Mouse (Mus musculus) hindbrain, postnatal 0 days (tissue): ENCODE results near the gene Cdh4. TPM values are rescaled to one million over a fixed set of nuclear protein-coding genes. Genes with fewer than 3 reads are reported as not detected.
A peak's percentile ranks its signal among the peaks of the same experiment; 100 is the strongest.

Experiments used
- ATAC-seq: fragments of 200-750 bp; cut with Nextera tagmentation; 2 replicates; pipeline ENCODE4 v1.8.0; 2017; ENCODE audit warnings: mild to moderate bottlenecking, moderate TSS enrichment, moderate library complexity
- DNase-seq: peaks from one replicate; pipeline ENCODE4 v3.0.0-alpha.2; 2015; ENCODE audit warnings: low spot score
- H3K27ac ChIP-seq: fragments of 300-500 bp; sonication (generic); 2 replicates; pipeline ENCODE4 v1.5.1; 2014; ENCODE audit warnings: mild to moderate bottlenecking
- H3K27me3 ChIP-seq: fragments of 300-500 bp; sonication (generic); 2 replicates; pipeline ENCODE4 v1.6.1; 2014; ENCODE audit warnings: low read length, mixed read lengths; ENCODE audit not compliant: insufficient read depth
- H3K36me3 ChIP-seq: fragments of 300-500 bp; sonication (generic); 2 replicates; pipeline ENCODE4 v1.6.1; 2014; ENCODE audit warnings: low read length, mixed read lengths; ENCODE audit not compliant: insufficient read depth
- H3K4me1 ChIP-seq: fragments of 300-500 bp; sonication (generic); 2 replicates; pipeline ENCODE4 v1.6.1; 2014; ENCODE audit warnings: antibody characterized with exemption, low read length, mixed read lengths; ENCODE audit not compliant: insufficient read depth
- H3K4me2 ChIP-seq: fragments of 300-500 bp; sonication (generic); 2 replicates; pipeline ENCODE4 v1.6.1; 2014; ENCODE audit warnings: low read depth, mild to moderate bottlenecking, low read length, moderate library complexity, mixed read lengths
- H3K4me3 ChIP-seq: fragments of 300-500 bp; sonication (generic); 2 replicates; pipeline ENCODE4 v1.5.1; 2014; ENCODE audit warnings: low read length
- H3K9ac ChIP-seq: fragments of 300-500 bp; sonication (generic); replicated peaks from 2 replicates; pipeline ENCODE4 v1.6.1; 2014; ENCODE audit warnings: mild to moderate bottlenecking, low read length, moderate library complexity, mixed read lengths
- H3K9me3 ChIP-seq: fragments of 300-500 bp; sonication (generic); 2 replicates; pipeline ENCODE4 v1.6.1; 2016; ENCODE audit warnings: low read length, mixed read lengths
- CTCF ChIP-seq: IDR thresholded peaks from 2 replicates; pipeline ENCODE4 v1.5.1; 2016; ENCODE audit warnings: antibody characterized with exemption, control low read depth, low read depth
- WGBS: fragments of 180-500 bp; shearing (Covaris S2); extraction: QIAGEN DNeasy Blood & Tissue Kit; methylation state at CpG from one replicate; pipeline ENCODE4 v1.1.7; 2014; 5-methylcytosine and 5-hydroxymethylcytosine counted together
- polyA plus RNA-seq: library from polyadenylated mRNA; unstranded; fragments of >200 nt; fragmentation: Nextera tagmentation; extraction: Ambion mirVana; gene quantifications from 2 replicates; pipeline ENCODE4 v1.2.1, GENCODE M21; 2015
- total RNA-seq: library from RNA; depleted of rRNA; stranded (reverse); fragments of >200 nt; gene quantifications from 2 replicates; pipeline ENCODE4 v1.2.3, GENCODE M21; 2014

Gene Cdh4
- total and polyA plus RNA-seq, 2 experiments from 2014 or later = 42.1 to 66.8 TPM

DNA sequence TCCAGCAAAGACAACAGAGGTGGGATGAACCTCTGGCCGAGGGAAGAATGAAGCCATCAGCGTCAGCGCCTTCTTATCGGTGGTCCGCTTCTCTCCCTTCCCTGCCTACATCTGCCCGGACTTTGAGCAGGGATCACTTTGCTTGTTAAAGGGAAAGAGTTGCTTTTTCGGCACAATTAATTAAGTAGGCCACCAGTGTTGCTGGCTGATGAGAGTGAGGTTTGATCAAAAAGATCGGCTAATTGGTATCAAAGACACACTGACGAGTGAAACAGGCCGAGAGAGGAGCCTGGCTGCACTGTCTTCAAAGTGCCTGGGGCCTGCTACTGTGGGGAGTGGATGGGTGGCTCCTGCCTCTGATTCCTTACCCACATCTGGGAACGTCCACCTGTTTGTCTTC, 49.7 kb downstream of the Cdh4 start:
- Histone ChIP-seq H3K4me3 (no peak overlapping the region), H3K4me2 (no peak overlapping the region), H3K27ac (no peak overlapping the region), H3K9me3 (no peaks in the 10 kb centered on the region), H3K4me1 (0 out of 2 replicates have a peak, but pooled peaks cover 3% of the 10 kb centered on the region), H3K27me3 (no peaks in the 10 kb centered on the region), H3K36me3 (no peaks in the 10 kb centered on the region), H3K9ac (no peak overlapping the region)
- TF ChIP-seq CTCF = no peak
- no peak for DNase-seq
- ATAC-seq = no peak
- WGBS = 42% methylated on average over 11 of the region's 11 CpGs

DNA sequence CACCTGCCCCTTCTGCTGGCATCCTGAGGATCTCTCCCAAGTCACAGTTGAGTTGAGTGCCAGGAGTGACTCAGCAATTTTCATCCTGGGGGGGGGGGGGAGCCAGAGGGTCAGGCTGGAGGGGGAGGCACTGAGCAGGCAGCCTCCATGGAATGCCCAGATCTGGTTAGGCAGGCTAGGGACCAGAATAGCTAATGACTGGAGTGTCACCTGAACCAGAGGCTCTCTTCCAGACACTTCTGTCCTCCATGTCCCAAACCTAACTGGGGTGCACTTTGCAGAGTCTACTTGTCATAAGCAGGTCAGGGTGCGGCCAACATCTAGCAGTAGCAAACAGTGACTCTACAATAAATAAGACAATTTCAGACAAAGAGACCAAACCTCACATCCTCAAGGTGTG, 52.0 kb downstream of the Cdh4 start:
- WGBS = 91% methylated on average over 1 of the region's 1 CpGs
- ATAC-seq (no peak), DNase-seq (no peak)
- H3K4me2 ChIP-seq = no peak overlapping the region
- no peaks in the 10 kb centered on the region for H3K9me3 ChIP-seq
- no peak for TF ChIP-seq CTCF
- 0 out of 2 replicates have a peak, but pooled peaks cover 9% of the 10 kb centered on the region for H3K4me1 ChIP-seq
- H3K9ac ChIP-seq = no peak overlapping the region
- no peaks in the 10 kb centered on the region for H3K27me3 ChIP-seq
- no peaks in the 10 kb centered on the region for H3K36me3 ChIP-seq
- no peak overlapping the region for H3K27ac ChIP-seq
- no peak overlapping the region for H3K4me3 ChIP-seq

DNA sequence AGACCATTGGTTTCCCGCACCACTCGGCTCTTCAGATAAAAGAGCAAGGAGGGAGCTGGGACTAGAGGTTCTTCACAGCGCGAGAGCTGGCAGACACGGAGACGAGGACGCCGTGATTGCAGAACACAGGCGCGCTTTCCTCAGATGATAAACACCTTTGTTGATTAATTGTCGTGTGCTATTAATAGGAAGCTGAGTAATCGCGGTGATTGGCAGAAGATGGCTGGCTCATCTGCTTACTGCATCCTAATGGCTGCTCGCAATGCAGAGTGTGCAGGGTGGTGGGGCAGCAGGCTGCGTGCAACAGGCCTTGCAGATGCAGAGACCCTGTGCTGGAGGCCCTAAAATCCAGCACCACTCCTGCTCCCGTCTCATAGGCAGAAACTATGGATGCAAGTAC, 68.2 kb downstream of the Cdh4 start:
- no peaks in the 10 kb centered on the region for H3K4me1 ChIP-seq
- DNase-seq (no peak), ATAC-seq (no peak)
- no peaks in the 10 kb centered on the region for H3K36me3 ChIP-seq
- no peak overlapping the region for H3K27ac ChIP-seq
- H3K9me3 ChIP-seq = no peaks in the 10 kb centered on the region
- WGBS = 72% methylated on average over 16 of the region's 16 CpGs
- H3K4me2 ChIP-seq = no peak overlapping the region
- no peak overlapping the region for H3K4me3 ChIP-seq
- no peak for TF ChIP-seq CTCF
- H3K27me3 ChIP-seq = no peaks in the 10 kb centered on the region
- no peak overlapping the region for H3K9ac ChIP-seq

DNA sequence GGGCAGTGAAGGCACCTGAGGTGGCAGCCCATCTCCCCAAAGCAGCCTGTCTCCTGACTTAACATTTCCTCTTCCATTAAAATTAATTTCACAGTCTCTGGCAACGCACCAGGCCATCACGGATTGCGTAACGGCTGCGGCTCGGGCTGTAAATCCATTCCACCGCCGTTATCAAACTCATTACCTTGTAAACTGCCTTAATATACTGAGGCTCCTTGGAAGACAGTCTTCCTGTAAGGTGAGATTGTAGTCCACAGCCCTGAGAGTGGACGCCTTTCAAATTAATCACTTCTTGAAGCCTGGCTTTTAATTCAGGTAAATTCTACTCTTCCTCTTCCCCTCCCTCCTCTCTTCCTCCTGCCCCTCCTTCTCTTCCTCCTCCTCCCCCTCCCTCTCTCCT, 74.3 kb downstream of the Cdh4 start:
- peaks cover 6% of the 10 kb centered on the region; the same call in 1 of the 2 replicates for H3K4me1 ChIP-seq
- WGBS = 82% methylated on average over 9 of the region's 9 CpGs
- H3K4me2 ChIP-seq = no peak overlapping the region
- H3K36me3 ChIP-seq = no peaks in the 10 kb centered on the region
- 0 out of 2 replicates have a peak, but pooled peaks cover 3% of the 10 kb centered on the region for H3K27me3 ChIP-seq
- no peak overlapping the region for H3K4me3 ChIP-seq
- H3K9me3 ChIP-seq = no peaks in the 10 kb centered on the region
- ATAC-seq = no peak
- no peak for DNase-seq
- H3K27ac ChIP-seq = no peak overlapping the region
- TF ChIP-seq CTCF = no peak
- no peak overlapping the region for H3K9ac ChIP-seq

DNA sequence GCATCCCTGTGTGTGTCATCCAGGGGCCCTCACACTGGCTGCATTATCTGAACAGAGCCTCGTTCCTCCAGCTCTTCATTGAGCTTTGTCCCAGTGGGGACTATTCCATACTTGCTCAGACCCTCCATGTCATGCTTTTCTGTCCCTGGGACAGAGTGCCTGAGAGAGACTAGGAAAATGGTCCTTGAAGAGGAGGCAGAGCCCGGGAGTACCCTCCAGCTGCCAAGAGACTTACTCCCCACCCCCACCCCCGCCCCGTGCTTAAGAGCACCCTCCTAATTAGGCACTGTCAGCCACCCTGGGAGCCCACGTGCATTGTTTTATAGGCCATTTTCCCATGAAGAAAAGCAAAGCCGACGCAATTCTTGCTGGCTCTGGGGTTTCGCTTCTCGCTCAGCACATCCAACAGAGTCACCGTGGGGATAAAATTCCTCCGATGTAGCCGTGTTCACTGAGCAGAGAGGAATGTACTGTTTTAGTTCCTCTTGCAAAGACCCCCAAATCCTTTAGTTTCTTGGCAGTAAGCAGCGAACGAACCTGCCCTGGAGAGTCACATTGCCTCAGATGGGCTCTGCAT, 76.3 kb downstream of the Cdh4 start:
- Histone ChIP-seq H3K27me3 (0 out of 2 replicates have a peak, but pooled peaks cover 3% of the 10 kb centered on the region), H3K4me1 (peaks cover 11% of the 10 kb centered on the region; the same call in 1 of the 2 replicates), H3K27ac (no peak overlapping the region), H3K9me3 (no peaks in the 10 kb centered on the region), H3K4me3 (no peak overlapping the region), H3K36me3 (no peaks in the 10 kb centered on the region), H3K4me2 (peak overlapping the region; percentile 37; the same call in 1 of the 2 replicates), H3K9ac (no peak overlapping the region)
- TF ChIP-seq CTCF = no peak
- 16% methylated on average over 14 of the region's 14 CpGs for WGBS
- DNase-seq (no peak), ATAC-seq (0 out of 2 replicates have a peak, but pooled peaks have one; percentile 9)

DNA sequence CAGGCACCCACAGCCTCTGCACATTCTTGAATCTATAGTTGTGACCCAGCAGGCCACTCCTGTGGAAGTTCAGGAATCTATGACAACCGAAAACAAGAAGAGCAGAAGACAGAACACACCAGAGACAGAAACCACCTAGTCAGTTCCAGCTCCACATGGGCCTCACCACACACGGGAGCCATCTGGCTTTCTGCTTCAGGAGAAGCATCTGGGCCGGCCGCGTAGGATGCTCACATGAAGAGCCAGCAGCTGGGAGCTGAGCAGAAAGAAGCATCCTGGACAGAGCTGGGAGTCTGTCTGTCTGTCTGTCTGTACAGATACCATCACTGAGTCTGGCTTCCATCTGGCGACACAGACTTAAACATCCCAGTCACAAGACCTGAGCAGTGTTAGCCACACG, 76.9 kb downstream of the Cdh4 start:
- H3K27ac ChIP-seq = no peak overlapping the region
- H3K9me3 ChIP-seq = no peaks in the 10 kb centered on the region
- H3K36me3 ChIP-seq = no peaks in the 10 kb centered on the region
- no peak overlapping the region for H3K4me2 ChIP-seq
- H3K27me3 ChIP-seq = 0 out of 2 replicates have a peak, but pooled peaks cover 3% of the 10 kb centered on the region
- 71% methylated on average over 7 of the region's 7 CpGs for WGBS
- H3K4me1 ChIP-seq = peaks cover 11% of the 10 kb centered on the region; the same call in 1 of the 2 replicates
- H3K4me3 ChIP-seq = no peak overlapping the region
- TF ChIP-seq CTCF = no peak
- DNase-seq (no peak), ATAC-seq (no peak)
- no peak overlapping the region for H3K9ac ChIP-seq

DNA sequence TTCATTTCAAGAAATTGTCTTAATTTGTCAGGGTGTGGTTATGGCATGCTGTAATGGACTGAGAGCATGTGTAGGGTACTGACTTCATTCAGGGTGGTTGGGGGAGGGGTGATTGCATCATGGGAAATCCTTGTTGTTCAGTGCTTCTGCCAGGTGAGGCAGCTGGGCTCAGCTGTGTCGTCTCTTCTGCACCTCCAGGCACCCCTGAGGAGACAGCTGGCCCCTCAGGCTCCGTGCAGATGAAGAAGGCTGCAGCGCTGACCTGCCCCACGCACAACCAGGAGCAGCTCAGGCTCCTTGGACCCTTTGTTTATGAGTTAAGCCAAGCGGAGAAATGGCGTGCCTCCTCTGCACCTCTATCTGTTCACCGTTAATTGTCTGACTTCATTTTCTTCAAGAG, 77.7 kb downstream of the Cdh4 start:
- no peak overlapping the region for H3K4me3 ChIP-seq
- H3K4me1 ChIP-seq = peaks cover 11% of the 10 kb centered on the region; the same call in 1 of the 2 replicates
- no peak overlapping the region for H3K27ac ChIP-seq
- H3K9me3 ChIP-seq = no peaks in the 10 kb centered on the region
- WGBS = 44% methylated on average over 7 of the region's 7 CpGs
- DNase-seq (no peak), ATAC-seq (no peak)
- no peaks in the 10 kb centered on the region for H3K36me3 ChIP-seq
- no peak for TF ChIP-seq CTCF
- no peak overlapping the region for H3K9ac ChIP-seq
- no peak overlapping the region for H3K4me2 ChIP-seq
- 0 out of 2 replicates have a peak, but pooled peaks cover 3% of the 10 kb centered on the region for H3K27me3 ChIP-seq
